Mouse (Mus musculus) CD4-positive, CD25-positive, alpha-beta regulatory T cell, adult 2 months (primary cell): ENCODE results near the gene Bpifa6.

Experiments
- DNase-seq: peaks from one replicate; pipeline ENCODE4 v3.0.0-alpha.2; 2012; ENCODE audit warnings: low read depth, low spot score

Bpifa6 gene

GRCm38 (mm10) chr2:154038932-154039331 is 64.2 kb downstream of the Bpifa6 start:
- DNase-seq = peak; percentile 46

GRCm38 (mm10) chr2:154044743-154045142 is 70.0 kb downstream of the Bpifa6 start:
- DNase-seq = no peak
